Mouse (Mus musculus): Measurements from ENCODE around the gene Pml.

Pml gene

GRCm38 (mm10) chr9:58249592-58250192 is at the start of gene Pml:
Gene Pml, minus strand, starts transcription at chr9:58249786.
- DNase-seq (ENCODE audit: low spot score in 2 of 2) = peak; percentile 61 to 73

DNA sequence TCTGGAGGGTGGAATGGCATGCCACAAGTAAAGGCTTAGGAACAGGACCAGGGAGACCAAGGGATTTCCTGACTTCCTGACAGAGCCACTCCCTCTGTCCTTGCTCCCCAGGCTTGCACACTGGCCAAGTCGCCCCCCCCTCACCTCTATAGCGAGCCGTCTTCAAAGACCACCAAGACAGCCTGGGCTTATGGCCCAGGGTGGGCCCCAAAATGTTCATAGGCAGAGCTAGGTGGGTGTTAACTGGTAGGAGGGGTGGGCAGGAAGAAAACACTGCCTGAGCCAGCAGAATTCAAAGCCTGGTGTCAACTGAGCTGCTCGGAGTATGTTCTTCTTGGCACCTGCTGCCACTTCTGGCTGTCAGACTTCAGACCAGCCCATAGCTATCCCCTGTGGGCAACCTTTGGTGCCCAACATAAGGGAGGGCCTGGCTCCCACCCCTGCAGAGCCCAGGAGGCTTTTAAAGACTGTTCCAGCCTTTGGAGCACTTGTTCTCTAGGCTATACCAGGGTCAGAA is 48.4 kb upstream of the Pml start:
- no peak for DNase-seq (ENCODE audit: low spot score in 2 of 2)

DNA sequence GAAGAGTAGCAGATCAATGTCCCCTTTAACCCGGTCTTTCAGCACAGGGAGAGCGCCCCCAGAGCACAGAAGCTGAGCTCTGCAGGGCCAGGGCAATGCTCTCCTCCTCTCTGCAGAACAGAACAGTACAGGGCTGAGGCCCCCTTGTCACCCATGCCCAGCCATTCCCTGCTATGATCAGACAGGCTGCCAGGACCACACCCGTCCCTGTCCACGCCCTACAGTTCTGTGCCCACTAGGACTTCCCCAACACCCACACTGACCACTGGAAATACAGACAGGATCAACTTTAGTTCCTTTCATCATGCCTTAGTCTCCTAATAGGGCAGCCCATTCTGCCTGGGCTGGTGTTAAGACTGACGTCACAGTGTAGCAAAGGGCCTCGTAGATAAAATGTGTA is 47.5 kb upstream of the Pml start:
- DNase-seq (ENCODE audit: low spot score in 2 of 2) = no peak

DNA sequence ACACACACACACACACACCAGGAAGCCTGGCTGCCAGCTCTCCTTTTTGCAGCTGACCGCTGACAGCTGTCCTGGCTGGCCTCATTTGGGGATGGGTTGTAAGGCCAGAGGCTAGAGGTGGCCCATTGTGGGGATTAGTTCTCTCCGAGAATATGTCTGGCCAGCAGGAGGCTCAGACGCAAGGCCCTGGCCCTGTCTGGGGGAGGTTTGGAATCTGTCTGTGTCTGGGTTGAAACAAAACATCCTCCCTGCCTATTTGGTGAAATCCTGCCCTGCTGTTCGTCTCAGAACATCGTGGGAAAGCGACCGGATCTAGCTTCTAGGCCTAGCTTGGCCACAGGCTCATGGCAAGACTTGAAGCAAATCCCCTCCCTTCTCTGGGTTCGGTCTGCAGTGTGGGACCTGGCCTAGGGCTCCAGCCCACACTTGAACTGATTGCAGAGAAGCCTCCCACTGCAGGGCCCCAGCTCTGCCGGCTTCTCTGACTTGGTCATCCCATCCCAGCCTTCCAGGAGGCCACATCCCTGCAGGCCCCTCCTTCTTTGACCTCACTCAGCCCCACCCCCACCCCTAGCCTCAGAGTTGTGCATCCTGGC is 46.3 kb upstream of the Pml start:
- DNase-seq (ENCODE audit: low spot score in 2 of 2) = no peak

GRCm38 (mm10) chr9:58295345-58295744 is 45.8 kb upstream of the Pml start:
- DNase-seq (ENCODE audit: low spot score in 2 of 2) = no peak

DNA sequence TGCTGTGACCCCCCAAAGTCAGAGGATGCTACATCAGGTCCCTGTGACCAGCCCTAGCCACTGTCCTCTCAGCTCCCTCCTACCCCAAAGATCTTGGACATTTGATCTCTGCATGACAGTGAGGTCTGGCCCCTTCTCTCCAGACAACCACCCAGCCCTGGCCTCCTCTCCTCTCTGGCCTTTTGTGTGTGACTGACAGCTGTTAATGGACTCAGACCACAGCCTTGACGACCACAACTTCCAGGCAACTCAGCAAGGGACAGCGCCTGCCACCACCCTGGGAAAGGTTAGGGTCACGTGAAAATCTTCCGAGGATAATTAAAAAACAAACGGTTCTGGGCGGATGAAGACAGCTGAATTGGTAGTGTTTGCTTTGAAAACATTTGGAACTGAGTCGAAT is 44.9 kb upstream of the Pml start:
- no peak for DNase-seq (ENCODE audit: low spot score in 2 of 2)

- no peak for DNase-seq (ENCODE audit: low spot score in 2 of 2)
These were observed 40.3 kb upstream of the Pml start for GRCm38 (mm10) chr9:58289901-58290300.

- no peak for DNase-seq (ENCODE audit: low spot score in 2 of 2)
These were observed 39.5 kb upstream of the Pml start for GRCm38 (mm10) chr9:58289090-58289489.

GRCm38 (mm10) chr9:58283431-58283830 is 33.8 kb upstream of the Pml start:
- DNase-seq (ENCODE audit: low spot score in 2 of 2) = no peak

GRCm38 (mm10) chr9:58281597-58281996 is 32.0 kb upstream of the Pml start:
- DNase-seq (ENCODE audit: low spot score in 2 of 2) = peak; percentile 23 to 63

- DNase-seq (ENCODE audit: low spot score in 2 of 2) = peak; percentile 61 to 90
These were observed 30.9 kb upstream of the Pml start for GRCm38 (mm10) chr9:58280259-58281109.

DNA sequence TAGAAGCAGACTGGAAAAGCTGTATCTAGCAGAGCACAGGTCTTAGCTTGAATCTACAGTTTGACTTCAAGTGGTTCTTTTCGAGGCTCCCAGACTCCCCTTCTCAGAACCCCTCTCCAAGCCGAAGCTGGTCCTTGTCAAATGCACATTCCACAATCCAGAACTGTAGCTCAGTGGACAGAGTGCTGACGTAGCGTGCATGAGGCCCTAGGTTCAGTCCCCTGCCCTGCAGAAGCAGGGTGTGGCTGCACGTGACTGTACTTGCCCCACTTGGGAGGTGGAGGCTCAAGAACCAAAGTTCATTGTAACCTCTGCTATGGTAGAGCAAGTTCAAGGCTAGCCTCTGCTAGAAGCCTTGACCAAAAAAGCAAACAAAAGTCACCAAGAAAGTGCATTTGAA is 30.2 kb upstream of the Pml start:
- no peak for DNase-seq (ENCODE audit: low spot score in 2 of 2)

- DNase-seq (ENCODE audit: low spot score in 2 of 2) = no peak
These were observed 29.5 kb upstream of the Pml start for GRCm38 (mm10) chr9:58278821-58279723.

DNA sequence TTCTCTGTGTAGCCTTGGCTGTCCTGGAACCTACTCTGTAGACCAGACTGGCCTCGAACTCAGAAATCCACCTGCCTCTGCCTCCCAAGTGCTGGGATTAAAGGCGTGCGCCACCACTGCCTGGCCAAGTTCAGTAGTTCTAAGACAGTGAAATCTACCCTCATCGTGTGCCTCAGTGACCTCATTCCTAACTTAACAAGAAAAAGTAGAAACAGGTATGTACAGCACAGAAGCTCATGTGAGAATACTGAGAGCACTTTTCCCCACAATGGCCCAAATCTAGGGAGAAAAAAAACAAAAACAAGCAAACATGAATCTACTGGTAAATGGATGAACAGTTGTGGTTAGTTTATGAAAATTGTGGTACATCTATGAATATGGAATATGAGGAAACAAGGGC is 28.7 kb upstream of the Pml start:
- no peak for DNase-seq (ENCODE audit: low spot score in 2 of 2)

DNA sequence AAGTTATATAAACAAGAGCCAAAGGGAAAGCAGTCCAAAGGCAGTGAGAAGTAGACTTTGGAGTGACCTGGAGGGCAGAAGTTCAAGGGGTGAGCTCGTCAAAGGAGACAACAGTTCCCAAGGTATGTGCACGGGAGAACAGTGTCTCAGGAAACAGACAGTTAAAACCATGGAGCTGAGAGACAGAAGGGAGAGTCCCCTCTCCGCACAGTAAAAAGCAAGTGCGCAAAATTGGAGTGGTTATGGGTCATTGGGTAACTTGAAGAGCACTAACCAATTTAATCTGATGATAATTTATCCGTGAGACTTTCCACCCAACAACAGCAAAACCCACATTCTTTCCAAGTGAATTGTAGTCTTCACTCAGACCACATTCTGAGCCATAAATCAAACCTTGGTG is 26.8 kb upstream of the Pml start:
- no peak for DNase-seq (ENCODE audit: low spot score in 2 of 2)

GRCm38 (mm10) chr9:58275797-58276196 is 26.2 kb upstream of the Pml start:
- no peak for DNase-seq (ENCODE audit: low spot score in 2 of 2)

DNA sequence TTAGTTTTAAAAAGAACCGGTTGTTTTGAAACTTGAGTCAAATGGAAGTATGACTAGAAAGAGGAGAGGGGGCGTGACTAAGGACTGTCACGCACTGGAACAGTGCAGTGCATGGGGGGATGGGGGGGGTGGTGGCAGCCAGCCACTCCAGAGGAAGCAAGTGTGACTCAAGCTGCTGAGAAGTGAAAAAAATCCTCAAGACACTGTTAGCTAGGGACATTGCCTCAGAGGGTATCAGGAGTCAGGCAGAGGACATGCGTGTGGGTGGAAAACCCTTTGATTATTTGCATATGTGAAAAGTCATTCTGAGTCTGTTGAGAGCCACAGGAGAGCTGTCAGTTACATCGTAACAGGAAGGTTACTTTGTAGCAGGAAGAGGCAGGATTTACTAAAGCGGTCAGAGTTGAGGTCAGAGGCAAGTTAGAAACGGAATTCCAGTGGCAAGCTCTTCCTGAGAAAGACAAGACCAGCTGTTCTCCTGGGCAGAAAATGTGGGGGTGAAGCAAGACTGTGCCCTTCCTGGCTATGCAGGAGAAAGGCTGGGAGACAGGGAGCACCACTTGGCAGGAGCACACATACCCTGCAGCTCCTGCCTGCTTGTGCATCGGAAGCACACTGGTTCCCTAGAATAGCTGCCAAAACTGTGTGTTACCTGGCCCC is 25.7 kb upstream of the Pml start:
- no peak for DNase-seq (ENCODE audit: low spot score in 2 of 2)

DNA sequence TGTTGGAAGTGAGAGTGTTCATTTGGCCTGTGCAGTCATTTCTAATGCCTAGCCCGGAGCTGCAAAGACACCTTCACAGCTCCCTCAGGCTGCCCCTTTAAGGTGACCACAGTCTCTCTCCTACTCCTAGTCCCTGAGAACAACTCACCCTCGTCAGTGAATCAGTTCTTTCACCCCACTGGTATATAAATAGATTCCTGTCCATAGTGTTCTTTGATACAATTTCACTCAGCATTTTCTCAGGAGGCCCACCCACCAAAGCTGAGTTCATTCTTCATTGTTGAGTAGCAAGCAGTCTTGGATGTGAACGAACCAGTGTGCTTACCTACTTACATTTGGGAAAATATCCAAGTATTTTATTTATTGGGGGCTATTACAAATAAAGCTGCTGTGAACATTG is 25.0 kb upstream of the Pml start:
- DNase-seq (ENCODE audit: low spot score in 2 of 2) = no peak

- no peak for DNase-seq (ENCODE audit: low spot score in 2 of 2)
These were observed 24.6 kb upstream of the Pml start for GRCm38 (mm10) chr9:58274101-58274604.

DNA sequence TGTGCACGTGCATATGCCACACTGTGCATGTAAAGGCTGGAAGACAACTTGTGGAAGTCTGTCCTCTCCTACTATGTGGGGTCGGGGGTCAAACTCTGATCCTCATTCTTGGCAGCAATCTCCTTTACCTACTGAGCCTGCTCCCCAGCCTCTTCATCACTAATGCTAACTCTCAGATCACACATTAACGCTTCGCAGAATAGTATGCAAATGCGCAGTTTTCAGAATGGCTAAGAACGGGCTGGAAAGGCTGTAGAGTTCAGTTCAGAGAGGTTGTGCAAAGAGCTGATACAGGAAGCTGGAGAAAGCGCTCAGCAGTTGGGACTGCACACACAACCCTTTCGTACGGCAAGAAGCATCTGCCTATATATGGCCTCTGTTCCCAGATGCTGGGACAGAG is 23.3 kb upstream of the Pml start:
- DNase-seq (ENCODE audit: low spot score in 2 of 2) = no peak

GRCm38 (mm10) chr9:58272068-58272541 is 22.5 kb upstream of the Pml start:
- no peak for DNase-seq (ENCODE audit: low spot score in 2 of 2)

Measured in thymus, postnatal 10 days (tissue).